Comparison of ENCODE assay signal across 8 mouse cellular contexts in the genomic region with DNA sequence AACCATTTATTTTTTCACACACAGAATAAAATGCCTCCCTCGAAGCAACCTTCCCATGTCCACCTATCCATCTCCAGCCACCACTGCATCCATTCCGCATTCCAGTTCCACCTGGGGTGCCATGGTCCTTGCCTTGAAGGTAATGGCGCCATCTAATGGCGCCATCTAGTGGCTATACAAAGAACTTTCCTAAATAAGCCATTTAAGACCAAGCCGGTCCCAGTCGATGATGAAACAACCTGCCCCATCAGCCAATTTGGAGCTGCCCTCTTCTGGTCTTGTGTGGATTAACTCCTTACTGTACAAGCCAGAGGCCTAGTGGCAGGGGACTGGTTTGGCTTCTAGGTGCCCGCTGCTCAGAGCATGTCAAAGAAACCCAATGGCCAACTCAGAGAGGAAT. TPM values are rescaled to one million over a fixed set of nuclear protein-coding genes. Genes with fewer than 3 reads are reported as not detected.
DNase-seq lines count a peak whose midpoint lies in the region; ATAC-seq and TF ChIP-seq lines count a peak whose summit lies in the region.
"Had no signal": no experiment of that assay in that cellular context is flagged by ENCODE, and none has a peak within 500 bp of the region (broad histone marks: within the 10 kb centered on the region; RNA-seq: fewer than 3 reads in every experiment).

No protein-coding gene starts in this region.

- no peak overlapping the region for H3K4me3 ChIP-seq in kidney, embryonic 16.5 days (ENCODE audit: low read length)
- no peak overlapping the region for H3K4me3 ChIP-seq in MEL (ENCODE audit: control insufficient read depth in 1 of 2, insufficient read depth in 1 of 2, low read depth in 2 of 2, low read length in 2 of 2)
- H3K4me3 ChIP-seq in cortical plate, adult 2 months (ENCODE audit: insufficient read depth, low read length), result no peak overlapping the region
- H3K4me3 ChIP-seq in liver, postnatal 0 days (ENCODE audit: low read depth, low read length), result no peak overlapping the region
- H3K4me3 ChIP-seq: embryonic facial prominence, embryonic 12.5 days had no signal

- H3K4me1 ChIP-seq in kidney, embryonic 16.5 days (ENCODE audit: insufficient read depth, low read length), result no peaks in the 10 kb centered on the region
- H3K4me1 ChIP-seq in MEL (ENCODE audit: control insufficient read depth in 1 of 2, insufficient read depth in 2 of 2, low read length in 2 of 2), result no peaks in the 10 kb centered on the region
- no peaks in the 10 kb centered on the region for H3K4me1 ChIP-seq in cortical plate, adult 2 months (ENCODE audit: control insufficient read depth, insufficient read depth, low read length)
- H3K4me1 ChIP-seq in liver, postnatal 0 days (ENCODE audit: insufficient read depth), result no peaks in the 10 kb centered on the region
- H3K4me1 ChIP-seq: embryonic facial prominence, embryonic 12.5 days had no signal

- TF ChIP-seq RAD21 in MEL (IDR thresholded peaks at IDR 0.05; ENCODE audit: low read depth, low read length), result peak; percentile 55

- no peaks in the 10 kb centered on the region for H3K9me3 ChIP-seq in kidney, embryonic 16.5 days (ENCODE audit: low read length)
- H3K9me3 ChIP-seq in MEL (replicated peaks; ENCODE audit: insufficient read depth, low read length), result no peaks in the 10 kb centered on the region
- no peaks in the 10 kb centered on the region for H3K9me3 ChIP-seq in liver, postnatal 0 days (ENCODE audit: low read length)
- H3K9me3 ChIP-seq: embryonic facial prominence, embryonic 12.5 days had no signal

- no peak for DNase-seq in kidney, adult 18-20 months
- DNase-seq in MEL (ENCODE audit: low read depth, low spot score), result peak; percentile 21
- no peak for DNase-seq in liver, postnatal 0 days
- DNase-seq in right cerebral cortex, postnatal 25 days, result no peak
- no peak for DNase-seq in B cell, adult 2 months

- no peak overlapping the region for H3K4me2 ChIP-seq in kidney, embryonic 16.5 days (replicated peaks; ENCODE audit: low read depth, low read length)
- no peak overlapping the region for H3K4me2 ChIP-seq in liver, postnatal 0 days (ENCODE audit: low read depth, low read length)
- H3K4me2 ChIP-seq: embryonic facial prominence, embryonic 12.5 days had no signal

- H3K27me3 ChIP-seq in kidney, embryonic 16.5 days (ENCODE audit: insufficient read depth, low read length), result no peaks in the 10 kb centered on the region
- H3K27me3 ChIP-seq in MEL (ENCODE audit: control insufficient read depth in 1 of 2, insufficient read depth in 2 of 2, low read length in 2 of 2), result no peaks in the 10 kb centered on the region
- H3K27me3 ChIP-seq in liver, postnatal 0 days (ENCODE audit: insufficient read depth, low read length), result no peaks in the 10 kb centered on the region
- H3K27me3 ChIP-seq: embryonic facial prominence, embryonic 12.5 days had no signal

- no peak overlapping the region for H3K9ac ChIP-seq in kidney, embryonic 16.5 days (replicated peaks; ENCODE audit: low read length)
- no peak overlapping the region for H3K9ac ChIP-seq in MEL (ENCODE audit: control insufficient read depth, low read depth, low read length, poor library complexity, severe bottlenecking)
- H3K9ac ChIP-seq in liver, postnatal 0 days (replicated peaks), result no peak overlapping the region
- H3K9ac ChIP-seq: embryonic facial prominence, embryonic 12.5 days had no signal

- ATAC-seq in kidney, embryonic 16.5 days (ENCODE audit: low FRiP score, low TSS enrichment), result peak; percentile 27; the same call in 1 of the 2 replicates
- no peak for ATAC-seq in liver, postnatal 0 days

- no peak overlapping the region for H3K27ac ChIP-seq in kidney, embryonic 16.5 days (ENCODE audit: low read length)
- no peak overlapping the region for H3K27ac ChIP-seq in MEL (ENCODE audit: control insufficient read depth, low read depth, low read length)
- H3K27ac ChIP-seq in cortical plate, adult 2 months (ENCODE audit: insufficient read depth, low read length), result no peak overlapping the region
- H3K27ac ChIP-seq in liver, postnatal 0 days (ENCODE audit: low read depth), result no peak overlapping the region
- H3K27ac ChIP-seq: embryonic facial prominence, embryonic 12.5 days had no signal

- H3K36me3 ChIP-seq in kidney, embryonic 16.5 days (ENCODE audit: insufficient read depth, low read length), result no peaks in the 10 kb centered on the region
- no peaks in the 10 kb centered on the region for H3K36me3 ChIP-seq in MEL (ENCODE audit: control insufficient read depth in 1 of 2, insufficient read depth in 2 of 2, low read length in 2 of 2)
- no peaks in the 10 kb centered on the region for H3K36me3 ChIP-seq in liver, postnatal 0 days (replicated peaks; ENCODE audit: insufficient read depth, low read length)
- H3K36me3 ChIP-seq: embryonic facial prominence, embryonic 12.5 days had no signal

- TF ChIP-seq EP300 in MEL (IDR thresholded peaks at IDR 0.05; ENCODE audit: low read depth in 1 of 2, low read length in 2 of 2), result no peak
- TF ChIP-seq EP300 in liver, postnatal 0 days (IDR thresholded peaks at IDR 0.05; ENCODE audit: low read depth), result no peak

- no peak for TF ChIP-seq POLR2A in MEL (IDR thresholded peaks at IDR 0.05; ENCODE audit: control insufficient read depth in 1 of 2, insufficient read depth in 1 of 2, low read depth in 1 of 2, low read length in 2 of 2, poor library complexity in 1 of 2)
- no peak for TF ChIP-seq POLR2A in cortical plate, adult 2 months (IDR thresholded peaks at IDR 0.05; ENCODE audit: extremely low read depth, insufficient read depth, low read length)

- 19% methylated on average over 7 of the region's 7 CpGs for WGBS in kidney, embryonic 16.5 days
- 22% methylated on average over 7 of the region's 7 CpGs for WGBS in liver, postnatal 0 days (ENCODE audit: insufficient replicate concordance)

- H3K79me2 ChIP-seq in MEL (ENCODE audit: control insufficient read depth, insufficient read depth, low read length, poor library complexity), result no peaks in the 10 kb centered on the region

- peak; percentile 43 to 58 (median 57) for TF ChIP-seq CTCF in MEL (IDR thresholded peaks at IDR 0.05 in 2 of 3, conservative IDR thresholded peaks at IDR 0.05 in 1 of 3; ENCODE audit: control insufficient read depth in 1 of 3, insufficient read depth in 1 of 3, low read depth in 2 of 3, low read length in 3 of 3, poor library complexity in 1 of 3, severe bottlenecking in 1 of 3)
- TF ChIP-seq CTCF in cortical plate, adult 2 months (IDR thresholded peaks at IDR 0.05; ENCODE audit: extremely low read depth, insufficient read depth, low read length), result peak; percentile 16; the same call in 1 of the 2 replicates
- TF ChIP-seq CTCF in liver, postnatal 0 days (IDR thresholded peaks at IDR 0.05; ENCODE audit: low read depth), result peak; percentile 58

TF ChIP-seq in MEL, 35 proteins besides CTCF, POLR2A, EP300 and RAD21:
- TF ChIP-seq NELFE (IDR thresholded peaks at IDR 0.05; ENCODE audit: low read depth, low read length), result no peak
- TF ChIP-seq SIN3A (IDR thresholded peaks at IDR 0.05; ENCODE audit: low read length), result no peak
- no peak for TF ChIP-seq CHD1 (IDR thresholded peaks at IDR 0.05; ENCODE audit: low read depth, low read length)
- no peak for TF ChIP-seq UBTF (IDR thresholded peaks at IDR 0.05; ENCODE audit: borderline replicate concordance, insufficient read depth, low read depth, low read length)
- TF ChIP-seq ZMIZ1 (IDR thresholded peaks at IDR 0.05; ENCODE audit: low read depth, low read length), result no peak
- peak; percentile 44 for TF ChIP-seq SMC3 (IDR thresholded peaks at IDR 0.05; ENCODE audit: low read depth, low read length)
- no peak for TF ChIP-seq GABPA (IDR thresholded peaks at IDR 0.05; ENCODE audit: low read depth, low read length)
- TF ChIP-seq TAL1 (IDR thresholded peaks at IDR 0.05; ENCODE audit: low read length), result no peak
- TF ChIP-seq E2F4 (IDR thresholded peaks at IDR 0.05; ENCODE audit: borderline replicate concordance, low read depth, low read length), result no peak
- peak; percentile 22; the same call in 1 of the 2 replicates for TF ChIP-seq ZC3H11A (IDR thresholded peaks at IDR 0.05; ENCODE audit: low read depth, low read length)
- TF ChIP-seq POLR2AphosphoS5 (IDR thresholded peaks at IDR 0.05; ENCODE audit: borderline replicate concordance, low read depth, low read length), result no peak
- no peak for TF ChIP-seq GATA1 (IDR thresholded peaks at IDR 0.05; ENCODE audit: low read depth, low read length)
- TF ChIP-seq USF1 (IDR thresholded peaks at IDR 0.05; ENCODE audit: low read depth, low read length), result no peak
- TF ChIP-seq JUND (IDR thresholded peaks at IDR 0.05; ENCODE audit: low read depth, low read length), result no peak
- TF ChIP-seq ETS1 (IDR thresholded peaks at IDR 0.05; ENCODE audit: low read depth, low read length), result no peak
- no peak for TF ChIP-seq USF2 (IDR thresholded peaks at IDR 0.05; ENCODE audit: borderline replicate concordance in 1 of 2, insufficient read depth in 1 of 2, low read depth in 1 of 2, low read length in 2 of 2)
TF ChIP-seq in MEL: peak in this region for 2.

RNA-seq across cellular contexts. Expression of gene Gabra5, which starts 28.7 kb away (rescaled TPM):
- polyA plus RNA-seq in kidney, embryonic 16.5 days (2015; fragmentation: Nextera tagmentation; extraction: Ambion mirVana), result 0.15 TPM in 1 of 2 replicates, not detected in the other
- total RNA-seq in MEL (2012; rRNA removed), result not detected in 2 replicates
- polyA plus RNA-seq in MEL (2012; ENCODE audit: insufficient read depth in 1 of 2, insufficient read length in 2 of 2, low read depth in 1 of 2, low replicate concordance in 2 of 2, missing spikeins in 1 of 2), result not detected
- polyA plus RNA-seq in cortical plate, adult 2 months (2012; rRNA removed), result 34.0 and 53.0 TPM in 2 replicates
- polyA plus RNA-seq in liver, postnatal 0 days (2015; fragmentation: Nextera tagmentation; extraction: Ambion mirVana), result not detected in 2 replicates

Comparison
In these comparisons a context has a peak if more than half of its experiments do, and no peak if none do; other contexts are left out.
1. RNA of gene Gabra5, which starts 28.7 kb away (polyA plus RNA-seq): 34.0 to 53.0 TPM in cortical plate, adult 2 months; 0.15 TPM in kidney, embryonic 16.5 days, not detected in MEL and not detected in liver, postnatal 0 days; every median in the first group is over 10 times any median in the second.
2. Peak in every context shown above with its lines, with median percentiles within 50 percentile points of each other: CTCF ChIP-seq.